23 mouse cellular contexts compared by ENCODE assay signal in genomic region chr10:70071334-70071733, GRCm38 (mm10). TPM values are rescaled to one million over a fixed set of nuclear protein-coding genes. Genes with fewer than 3 reads are reported as not detected.
A peak's percentile ranks its signal among the peaks of the same experiment; 100 is the strongest.
DNase-seq lines count a peak whose midpoint lies in the region; ATAC-seq and TF ChIP-seq lines count a peak whose summit lies in the region.
"Had no signal": no experiment of that assay in that cellular context is flagged by ENCODE, and none has a peak within 500 bp of the region (broad histone marks: within the 10 kb centered on the region; RNA-seq: fewer than 3 reads in every experiment).

No protein-coding gene starts in this region.

- no peak for TF ChIP-seq CTCF in lung, postnatal 0 days (IDR thresholded peaks at IDR 0.05)

- H3K27ac ChIP-seq in lung, postnatal 0 days (ENCODE audit: low read length) = no peak overlapping the region
- H3K27ac ChIP-seq: intestine, embryonic 15.5 days; limb, embryonic 12.5 days; midbrain, embryonic 13.5 days had no signal

- no peak for TF ChIP-seq EP300 in lung, postnatal 0 days (IDR thresholded peaks at IDR 0.05)

- H3K36me3 ChIP-seq in lung, postnatal 0 days (ENCODE audit: insufficient read depth, low read length) = no peaks in the 10 kb centered on the region
- H3K36me3 ChIP-seq: intestine, embryonic 15.5 days; limb, embryonic 12.5 days; midbrain, embryonic 13.5 days had no signal

- WGBS in lung, postnatal 0 days = 84% methylated on average over 4 of the region's 4 CpGs

- ATAC-seq in frontal cortex, adult (ENCODE audit: low TSS enrichment) = peak; percentile 94
- no peak for ATAC-seq in lung, postnatal 0 days
- ATAC-seq: forebrain, embryonic 16.5 days; hindbrain, embryonic 16.5 days; intestine, embryonic 15.5 days; midbrain, embryonic 13.5 days had no signal

- no peak overlapping the region for H3K4me3 ChIP-seq in lung, postnatal 0 days (ENCODE audit: low read depth, low read length)
- H3K4me3 ChIP-seq: intestine, embryonic 15.5 days; limb, embryonic 12.5 days; megakaryocyte, embryonic 14.5 days; midbrain, embryonic 13.5 days had no signal

- no peaks in the 10 kb centered on the region for H3K4me1 ChIP-seq in lung, postnatal 0 days (ENCODE audit: insufficient read depth, low read depth, low read length)
- H3K4me1 ChIP-seq: intestine, embryonic 15.5 days; limb, embryonic 12.5 days; megakaryocyte, embryonic 14.5 days had no signal

- no peaks in the 10 kb centered on the region for H3K9me3 ChIP-seq in lung, postnatal 0 days (ENCODE audit: low read length)
- H3K9me3 ChIP-seq: intestine, embryonic 15.5 days; midbrain, embryonic 13.5 days had no signal

- no peak overlapping the region for H3K4me2 ChIP-seq in lung, postnatal 0 days (replicated peaks; ENCODE audit: low read depth, low read length)
- H3K4me2 ChIP-seq: intestine, embryonic 15.5 days; limb, embryonic 12.5 days; liver, embryonic 11.5 days; midbrain, embryonic 13.5 days had no signal

- intact Hi-C loops in left cerebral cortex, postnatal 25 days (cut with DNase I) = no loop called here

- H3K27me3 ChIP-seq in lung, postnatal 0 days (replicated peaks; ENCODE audit: insufficient read depth, low read length) = no peaks in the 10 kb centered on the region
- H3K27me3 ChIP-seq: intestine, embryonic 15.5 days; limb, embryonic 12.5 days; megakaryocyte, embryonic 14.5 days; midbrain, embryonic 13.5 days had no signal

- DNase-seq in brain, adult 2 months (ENCODE audit: low read depth, low spot score) = peak; percentile 80
- DNase-seq in left cerebral cortex, postnatal 25 days (ENCODE audit: low spot score in 2 of 2) = peak; percentile 61 to 89
- DNase-seq in right cerebral cortex, postnatal 25 days = peak; percentile 49
- DNase-seq in cerebellum, adult 11 months = no peak
- no peak for DNase-seq in heart, adult 8-10 months (ENCODE audit: low spot score)
- no peak for DNase-seq in lung, postnatal 0 days (ENCODE audit: low spot score)
- DNase-seq: adrenal gland, adult 8-10 months; cerebellum, adult 2 months; gastrocnemius, postnatal 36 days; kidney, adult 8-10 months; kidney, postnatal 14 days; lung, adult 18-20 months; lung, postnatal 36 days; spleen, adult 18-20 months; thymus, postnatal 14 days had no signal

- no peak overlapping the region for H3K9ac ChIP-seq in lung, postnatal 0 days (replicated peaks; ENCODE audit: low read depth)
- H3K9ac ChIP-seq: intestine, embryonic 15.5 days; limb, embryonic 12.5 days; midbrain, embryonic 13.5 days had no signal

RNA-seq across cellular contexts. Expression of gene Ccdc6, which starts 25.6 kb away (rescaled TPM):
- total RNA-seq in left cerebral cortex, postnatal 25 days (2021) = 10 to 100 TPM; 52.0 to 55.3 TPM
- 10 to 100 TPM; 23.3 to 28.6 (median 24.9) TPM for total RNA-seq in heart, adult 8-10 months (2022)
- polyA plus RNA-seq in lung, postnatal 0 days (2015; fragmentation: Nextera tagmentation; extraction: Ambion mirVana) = 10.7 and 11.3 TPM in 2 replicates

Comparison
In these comparisons a context has a peak if more than half of its experiments do, and no peak if none do; other contexts are left out.
1. DNase-seq: peak in brain, adult 2 months (single experiment), left cerebral cortex, postnatal 25 days (2 of 2) and right cerebral cortex, postnatal 25 days (single experiment); none in cerebellum, adult 11 months (single experiment), heart, adult 8-10 months (single experiment) and lung, postnatal 0 days (single experiment).